Mouse (Mus musculus): ENCODE data around the gene Zfp189.
A peak's percentile ranks its signal among the peaks of the same experiment; 100 is the strongest.
"Not testable (repeated sequence)": the region's sequence is repeated elsewhere in the genome, so short reads cannot be mapped to it uniquely, and the experiment has no call there.

Gene Zfp189

DNA sequence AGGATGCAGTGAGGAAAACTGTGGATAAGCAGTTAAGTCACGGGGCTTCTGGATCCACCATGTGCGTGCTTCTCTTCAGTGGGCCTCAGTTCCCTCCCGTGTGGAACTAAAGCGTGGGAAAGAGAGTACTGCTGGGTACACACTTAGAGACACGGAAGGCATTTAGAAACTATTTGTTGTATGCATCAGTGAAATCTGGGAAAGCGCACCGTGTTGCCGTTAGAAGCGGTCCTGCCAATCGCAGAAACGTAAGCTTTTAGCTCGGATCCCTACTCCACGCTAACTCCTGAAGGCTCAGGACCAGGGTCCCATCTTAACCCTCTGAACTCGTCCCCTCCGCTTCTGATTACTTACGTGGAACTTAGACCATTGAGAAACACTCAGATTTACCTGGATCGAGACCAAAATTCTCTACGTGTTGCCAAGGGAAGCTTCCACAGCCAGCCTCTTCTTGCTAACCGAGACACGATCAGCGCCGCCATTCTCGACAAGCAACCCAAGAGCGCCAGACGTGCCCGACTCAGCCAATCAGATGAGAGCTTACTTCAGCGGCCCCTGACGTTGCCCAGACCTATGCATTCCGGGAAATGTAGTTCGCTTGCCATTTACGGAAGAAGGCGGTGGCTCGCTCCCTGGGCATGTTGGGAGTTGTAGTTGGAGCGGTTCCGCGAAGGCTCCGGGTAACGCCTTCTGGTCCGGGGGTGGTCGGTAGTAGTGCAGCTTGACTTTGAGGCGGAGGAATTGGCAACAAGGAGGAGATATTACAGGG lies at the start of gene Zfp189, which contains the start of gene Mrpl50:
Gene Zfp189, plus strand, starts transcription at position 605 of the 769 bp plus-strand sequence.
Gene Mrpl50, minus strand, starts transcription at position 522 of the 769 bp plus-strand sequence.
- no peaks in the 10 kb centered on the region for H3K27me3 ChIP-seq (ENCODE audit: control insufficient read depth, insufficient read depth, low read length, poor library complexity, severe bottlenecking)
- DNase-seq (ENCODE audit: low read depth, low spot score), result peak; percentile 98
- H3K36me3 ChIP-seq (ENCODE audit: control insufficient read depth, insufficient read depth, low read length, poor library complexity, severe bottlenecking), result no peaks in the 10 kb centered on the region

DNA sequence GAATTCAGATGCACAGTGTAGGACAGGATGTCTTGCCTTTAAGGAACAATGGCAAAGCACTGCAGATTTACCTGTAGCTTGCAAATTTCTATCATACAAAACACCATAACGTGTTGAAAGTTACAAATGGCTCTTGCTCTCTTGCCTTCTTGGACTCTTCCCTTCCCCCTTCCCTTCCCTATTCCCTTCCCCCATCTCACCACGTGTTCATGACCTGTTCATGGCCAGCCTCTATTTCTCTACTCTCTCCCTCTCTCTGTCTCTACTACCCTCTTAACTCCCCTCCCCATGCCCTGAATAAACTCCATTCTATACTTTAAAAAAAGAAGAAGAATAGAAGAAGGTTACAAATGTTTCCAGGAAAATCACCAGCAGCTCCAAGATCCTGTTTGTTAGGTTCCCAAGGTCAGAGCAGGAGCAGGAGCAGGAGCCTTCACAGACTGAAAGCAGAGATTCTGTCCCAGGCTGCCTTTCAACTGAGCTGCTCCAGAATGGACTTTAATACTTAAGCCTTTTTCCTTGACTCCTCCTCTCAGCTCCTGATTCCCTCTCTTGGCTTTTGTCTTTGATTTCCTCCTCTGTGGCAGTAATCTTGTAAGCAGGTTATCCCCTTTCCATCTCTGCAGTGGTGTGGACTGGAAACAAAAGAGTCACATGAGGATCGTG lies 47.4 kb upstream of the Zfp189 start, which contains the start of gene Acnat1:
Gene Acnat1, minus strand, starts transcription at position 478 of the 666 bp plus-strand sequence.
- Histone ChIP-seq H3K27me3 (ENCODE audit: control insufficient read depth, insufficient read depth, low read length, poor library complexity, severe bottlenecking) (no peaks in the 10 kb centered on the region), H3K36me3 (ENCODE audit: control insufficient read depth, insufficient read depth, low read length, poor library complexity, severe bottlenecking) (no peaks in the 10 kb centered on the region)
- DNase-seq (ENCODE audit: low read depth, low spot score), result no peak

DNA sequence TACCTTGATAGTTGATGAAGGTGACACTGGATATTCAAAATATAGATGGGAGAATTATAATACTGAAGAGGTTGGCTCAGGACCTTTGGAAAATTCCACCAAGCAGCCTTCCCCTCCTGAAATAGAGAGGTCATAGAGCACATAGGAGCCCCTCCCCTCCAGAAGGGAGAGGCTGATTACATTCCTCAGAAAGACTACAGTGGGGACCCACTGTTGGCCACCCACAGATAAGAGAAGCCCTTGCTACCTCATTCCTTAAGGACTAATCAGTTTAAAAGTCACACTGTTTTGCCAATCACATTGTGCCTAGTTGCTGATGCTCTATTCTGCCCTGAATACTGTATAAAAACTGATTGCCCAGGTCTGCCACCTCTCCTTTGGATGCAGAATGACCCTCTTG lies 46.4 kb upstream of the Zfp189 start:
- no peaks in the 10 kb centered on the region for H3K27me3 ChIP-seq (ENCODE audit: control insufficient read depth, insufficient read depth, low read length, poor library complexity, severe bottlenecking)
- H3K36me3 ChIP-seq (ENCODE audit: control insufficient read depth, insufficient read depth, low read length, poor library complexity, severe bottlenecking), result no peaks in the 10 kb centered on the region
- no peak for DNase-seq (ENCODE audit: low read depth, low spot score)

DNA sequence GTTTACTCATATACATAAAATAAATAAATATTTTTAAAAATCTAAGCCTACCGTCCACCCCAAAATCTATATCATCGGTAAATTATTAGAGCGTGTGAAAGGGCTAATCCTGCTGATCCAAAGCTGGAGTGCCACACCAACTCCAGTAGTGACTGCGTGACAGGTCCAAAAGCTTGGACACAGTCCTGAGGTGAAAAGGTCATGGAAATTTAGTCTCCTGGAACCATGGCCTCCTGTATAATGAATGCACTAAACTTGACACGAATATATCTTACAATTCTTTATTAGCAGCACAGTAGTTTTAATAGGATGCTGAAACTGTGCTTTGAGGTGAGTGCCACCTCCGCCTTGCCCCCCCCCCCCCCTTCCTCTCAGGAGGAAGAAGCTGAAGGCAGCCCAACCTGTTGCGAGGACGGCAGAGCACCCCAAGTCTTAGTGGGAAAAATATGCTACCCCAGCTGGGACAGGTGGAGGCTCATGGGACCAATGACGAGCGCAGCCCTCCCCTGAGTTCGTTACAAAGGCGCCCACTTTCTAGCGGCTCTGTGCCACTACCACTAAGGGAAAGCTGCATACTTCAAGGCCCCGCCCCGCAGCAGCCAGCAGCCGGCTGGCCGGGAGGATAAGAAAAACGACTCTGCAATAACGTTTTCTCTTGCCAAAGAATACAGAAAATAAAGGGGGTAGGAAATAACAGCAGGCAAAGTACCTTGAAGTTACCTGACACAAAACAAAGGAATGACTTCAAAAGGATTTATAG lies 42.7 kb upstream of the Zfp189 start:
- no peaks in the 10 kb centered on the region for H3K27me3 ChIP-seq (ENCODE audit: control insufficient read depth, insufficient read depth, low read length, poor library complexity, severe bottlenecking)
- no peak for DNase-seq (ENCODE audit: low read depth, low spot score)
- H3K36me3 ChIP-seq (ENCODE audit: control insufficient read depth, insufficient read depth, low read length, poor library complexity, severe bottlenecking), result no peaks in the 10 kb centered on the region

DNA sequence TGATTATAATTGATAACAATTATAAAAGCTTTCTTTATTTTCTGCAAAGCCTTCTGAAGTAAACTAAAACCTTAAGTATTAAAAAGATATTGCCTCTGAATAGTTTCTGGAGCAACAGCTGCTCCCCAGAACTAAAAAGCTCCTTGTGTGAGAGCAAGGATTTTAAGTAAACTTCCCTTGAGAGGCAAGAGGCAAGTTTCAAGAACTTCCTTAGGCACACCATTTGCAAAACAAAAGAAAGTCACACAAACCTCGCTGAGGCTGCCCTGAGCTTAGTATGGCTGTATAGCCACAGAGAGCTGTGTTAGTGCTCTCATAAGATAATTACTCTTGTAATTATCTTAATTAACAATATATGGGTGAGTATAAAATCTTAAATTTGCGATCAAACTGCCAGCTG lies 41.9 kb upstream of the Zfp189 start:
- H3K36me3 ChIP-seq (ENCODE audit: control insufficient read depth, insufficient read depth, low read length, poor library complexity, severe bottlenecking); DNase-seq (ENCODE audit: low read depth, low spot score); H3K27me3 ChIP-seq (ENCODE audit: control insufficient read depth, insufficient read depth, low read length, poor library complexity, severe bottlenecking): not testable (repeated sequence)

DNA sequence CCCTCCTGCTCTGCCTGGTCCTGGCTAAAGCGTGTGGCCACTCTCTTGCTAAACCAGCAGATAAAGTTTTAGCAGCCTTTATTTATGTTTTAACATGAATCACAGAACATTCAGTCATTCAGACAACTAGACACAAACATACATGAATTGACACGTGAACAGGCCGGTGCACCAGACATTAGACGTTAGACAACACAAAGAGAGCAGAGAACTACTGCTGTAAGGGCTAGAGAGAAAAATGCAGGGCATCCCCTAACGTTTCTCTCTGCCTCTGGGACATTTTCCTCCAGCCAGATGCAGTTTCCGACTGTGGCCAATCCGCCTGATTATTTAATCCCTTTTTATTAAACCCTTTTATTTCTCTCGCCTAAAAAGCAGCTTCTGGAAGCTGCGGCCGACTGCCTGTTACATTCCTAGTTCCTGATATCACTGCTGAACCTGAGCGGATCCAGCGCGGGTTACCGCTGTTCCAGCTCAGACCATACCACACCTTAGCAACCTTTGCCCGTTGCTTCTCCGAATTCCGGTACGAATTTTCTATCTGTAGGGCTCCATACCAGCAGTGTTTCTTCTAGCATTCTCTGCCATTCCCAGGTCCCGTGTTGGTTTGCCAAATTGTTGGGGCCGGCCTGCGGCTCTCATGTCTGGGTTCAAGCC lies 40.7 kb upstream of the Zfp189 start:
- no peaks in the 10 kb centered on the region for H3K27me3 ChIP-seq (ENCODE audit: control insufficient read depth, insufficient read depth, low read length, poor library complexity, severe bottlenecking)
- H3K36me3 ChIP-seq (ENCODE audit: control insufficient read depth, insufficient read depth, low read length, poor library complexity, severe bottlenecking), result no peaks in the 10 kb centered on the region
- DNase-seq (ENCODE audit: low read depth, low spot score), result no peak

DNA sequence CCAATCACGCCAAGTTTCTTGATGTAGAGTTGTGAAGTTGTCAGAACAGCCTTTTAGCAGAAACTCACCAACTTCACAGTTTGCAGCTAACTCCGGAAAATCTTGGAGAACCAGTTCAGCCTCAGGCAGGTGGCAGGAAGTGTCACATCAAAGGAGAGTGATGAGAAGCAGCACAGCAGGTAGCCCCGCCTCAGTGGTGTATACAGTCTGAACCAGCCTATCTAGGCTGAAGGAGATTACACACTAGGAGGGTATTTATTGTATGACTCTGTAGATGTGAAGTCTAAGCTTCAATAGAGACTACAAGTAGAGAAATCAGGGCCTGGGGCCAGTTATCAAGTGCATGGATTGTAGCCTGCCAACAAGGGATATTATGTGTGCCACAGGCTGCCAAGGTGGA lies 40.1 kb upstream of the Zfp189 start:
- DNase-seq (ENCODE audit: low read depth, low spot score), result no peak
- no peaks in the 10 kb centered on the region for H3K27me3 ChIP-seq (ENCODE audit: control insufficient read depth, insufficient read depth, low read length, poor library complexity, severe bottlenecking)
- no peaks in the 10 kb centered on the region for H3K36me3 ChIP-seq (ENCODE audit: control insufficient read depth, insufficient read depth, low read length, poor library complexity, severe bottlenecking)

DNA sequence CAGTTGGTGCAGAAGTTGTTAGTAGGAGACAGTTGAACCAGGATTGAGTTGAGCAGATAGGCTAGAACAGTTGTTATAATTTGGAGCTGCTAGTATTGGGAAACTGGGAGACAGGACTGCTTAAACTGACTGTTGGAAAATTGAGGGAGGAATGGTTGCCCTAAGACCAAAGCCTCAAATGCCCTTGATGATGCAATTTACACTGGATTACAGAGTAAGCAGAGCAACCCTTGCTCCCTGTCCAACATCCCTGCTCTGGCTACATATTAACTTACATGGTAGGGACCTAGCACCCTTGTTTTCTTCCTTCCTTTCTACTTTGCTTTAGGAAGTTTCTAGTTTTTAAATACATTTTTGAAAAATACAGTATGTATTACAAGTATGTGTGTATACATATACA lies 35.5 kb upstream of the Zfp189 start:
- Histone ChIP-seq H3K36me3 (ENCODE audit: control insufficient read depth, insufficient read depth, low read length, poor library complexity, severe bottlenecking) (no peaks in the 10 kb centered on the region), H3K27me3 (ENCODE audit: control insufficient read depth, insufficient read depth, low read length, poor library complexity, severe bottlenecking) (no peaks in the 10 kb centered on the region; the same call in 1 of the 2 replicates)
- DNase-seq (ENCODE audit: low read depth, low spot score), result no peak

DNA sequence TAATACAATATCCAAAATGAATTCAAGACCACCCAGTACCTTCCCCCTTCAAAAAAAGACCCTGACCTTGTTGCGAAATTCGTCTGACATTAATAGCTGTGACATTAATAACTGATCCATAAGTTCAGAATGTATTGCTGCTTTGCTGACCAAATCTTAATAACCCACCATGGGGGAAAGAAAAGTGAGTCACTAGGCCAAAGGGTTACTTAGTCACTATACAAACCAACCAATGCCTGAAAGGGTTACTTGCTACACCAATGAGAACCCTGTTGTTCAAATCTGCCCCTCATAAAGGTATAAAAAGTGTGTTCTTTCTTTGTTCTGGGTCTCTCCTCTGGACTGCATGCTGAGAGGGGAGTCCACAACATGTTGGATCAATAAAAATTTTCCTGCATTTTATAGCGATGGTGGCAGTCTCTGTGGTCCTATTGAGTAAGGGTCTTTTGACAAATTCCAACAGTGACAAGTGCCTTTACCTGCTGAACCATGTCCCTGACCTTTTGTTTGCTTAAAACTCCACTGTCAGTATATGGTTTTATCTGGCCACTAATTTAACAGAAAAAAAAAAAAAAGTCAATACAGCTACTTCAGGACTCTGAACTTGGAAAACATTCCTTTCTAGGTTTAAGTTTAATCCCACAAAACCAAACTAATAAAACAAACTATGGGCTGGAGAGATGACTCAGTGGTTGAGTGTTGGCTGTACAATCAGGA lies 34.9 kb upstream of the Zfp189 start:
- not testable (repeated sequence) for H3K27me3 ChIP-seq (ENCODE audit: control insufficient read depth, insufficient read depth, low read length, poor library complexity, severe bottlenecking); DNase-seq (ENCODE audit: low read depth, low spot score); H3K36me3 ChIP-seq (ENCODE audit: control insufficient read depth, insufficient read depth, low read length, poor library complexity, severe bottlenecking)

DNA sequence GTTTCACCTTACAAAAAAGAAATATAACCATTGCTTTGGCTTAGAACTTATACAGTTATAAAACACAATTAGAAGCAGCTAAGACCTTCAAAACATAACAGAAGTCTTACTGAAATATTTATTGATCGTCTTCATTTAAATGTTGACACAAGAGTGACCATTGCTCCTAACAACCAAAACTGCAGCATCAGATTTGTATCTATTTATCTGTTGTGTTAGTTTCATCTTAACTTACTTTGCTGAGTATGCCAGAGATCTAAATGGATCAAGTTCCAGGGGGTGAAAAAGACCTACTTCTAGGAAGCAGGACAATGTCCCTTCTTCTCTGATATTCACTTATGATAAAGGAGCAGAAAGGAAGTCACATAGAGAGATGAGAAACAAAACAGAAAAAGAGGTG lies 17.4 kb upstream of the Zfp189 start:
- no peak for DNase-seq (ENCODE audit: low read depth, low spot score)
- Histone ChIP-seq H3K36me3 (ENCODE audit: control insufficient read depth, insufficient read depth, low read length, poor library complexity, severe bottlenecking) (no peaks in the 10 kb centered on the region; the same call in 1 of the 2 replicates), H3K27me3 (ENCODE audit: control insufficient read depth, insufficient read depth, low read length, poor library complexity, severe bottlenecking) (no peaks in the 10 kb centered on the region)

DNA sequence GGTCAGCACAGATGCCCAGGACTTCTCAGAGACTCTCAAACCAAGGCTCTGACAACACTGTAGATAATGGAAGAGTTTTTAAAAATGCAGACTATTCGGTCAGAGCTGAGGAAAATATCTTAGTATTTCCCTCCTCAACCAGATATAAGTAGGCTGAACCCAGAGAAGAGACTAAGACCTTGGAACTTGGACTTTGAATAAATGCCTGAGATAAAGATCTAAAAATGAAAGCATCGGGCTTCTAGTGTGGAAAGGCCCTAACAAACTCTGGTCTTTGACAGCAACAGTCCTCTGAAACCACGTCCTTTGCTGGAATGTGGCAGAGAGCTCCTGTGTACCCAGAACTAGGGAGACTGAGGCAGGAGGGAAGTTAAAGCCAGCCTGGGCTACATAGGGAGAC lies 14.6 kb upstream of the Zfp189 start, which contains the start of gene Baat:
Gene Baat, minus strand, starts transcription at position 172 of the 400 bp plus-strand sequence.
- DNase-seq (ENCODE audit: low read depth, low spot score), result no peak
- H3K36me3 ChIP-seq (ENCODE audit: control insufficient read depth, insufficient read depth, low read length, poor library complexity, severe bottlenecking), result no peaks in the 10 kb centered on the region; the same call in 1 of the 2 replicates
- no peaks in the 10 kb centered on the region for H3K27me3 ChIP-seq (ENCODE audit: control insufficient read depth, insufficient read depth, low read length, poor library complexity, severe bottlenecking)

DNA sequence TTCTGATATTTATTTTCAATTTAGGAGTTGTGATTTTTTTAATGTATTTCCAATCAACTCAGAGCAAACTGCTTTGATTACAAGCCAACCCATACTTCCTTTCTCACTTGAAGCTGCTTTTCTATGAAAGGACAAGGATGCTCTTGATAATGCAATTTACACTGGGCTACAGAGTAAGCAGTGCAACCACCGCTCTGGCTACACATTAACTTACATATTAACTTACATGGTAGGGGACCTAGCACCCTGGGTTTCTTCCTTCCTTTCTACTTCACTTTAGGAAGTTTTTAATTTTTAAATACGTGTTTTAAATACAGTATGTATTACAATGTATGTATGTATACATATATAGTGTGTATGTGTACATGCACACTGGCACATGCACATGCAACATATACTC lies 11.8 kb upstream of the Zfp189 start:
- peaks cover 2% of the 10 kb centered on the region for H3K36me3 ChIP-seq (ENCODE audit: control insufficient read depth, insufficient read depth, low read length, poor library complexity, severe bottlenecking)
- no peak for DNase-seq (ENCODE audit: low read depth, low spot score)
- H3K27me3 ChIP-seq (ENCODE audit: control insufficient read depth, insufficient read depth, low read length, poor library complexity, severe bottlenecking), result no peaks in the 10 kb centered on the region

DNA sequence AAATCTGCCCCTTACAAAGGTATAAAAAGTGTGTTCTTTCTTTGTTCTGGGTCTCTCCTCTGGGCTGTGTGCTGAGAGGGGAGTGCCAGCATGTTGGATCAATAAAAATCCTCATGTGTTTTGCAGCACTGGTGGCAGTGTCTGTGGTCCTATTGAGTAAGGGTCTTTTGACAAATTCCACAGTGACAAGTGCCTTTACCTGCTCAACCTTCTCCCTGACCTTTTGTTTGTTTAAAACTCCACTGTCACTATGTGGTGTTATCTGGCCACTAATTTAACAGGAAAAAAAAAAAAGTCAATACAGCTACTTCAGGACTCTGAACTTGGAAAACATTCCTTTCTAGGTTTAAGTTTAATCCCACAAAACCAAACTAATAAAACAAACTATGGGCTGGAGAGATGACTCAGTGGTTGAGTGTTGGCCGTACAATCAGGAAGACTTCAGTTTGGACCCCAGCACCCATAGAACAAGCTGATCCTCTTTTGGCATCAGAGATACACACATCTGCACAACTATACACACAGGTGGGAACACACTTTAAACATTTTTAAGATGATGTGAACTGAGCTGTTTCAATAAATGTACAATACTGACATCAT lies 10.6 kb upstream of the Zfp189 start:
- H3K27me3 ChIP-seq (ENCODE audit: control insufficient read depth, insufficient read depth, low read length, poor library complexity, severe bottlenecking); DNase-seq (ENCODE audit: low read depth, low spot score); H3K36me3 ChIP-seq (ENCODE audit: control insufficient read depth, insufficient read depth, low read length, poor library complexity, severe bottlenecking): not testable (repeated sequence)

DNA sequence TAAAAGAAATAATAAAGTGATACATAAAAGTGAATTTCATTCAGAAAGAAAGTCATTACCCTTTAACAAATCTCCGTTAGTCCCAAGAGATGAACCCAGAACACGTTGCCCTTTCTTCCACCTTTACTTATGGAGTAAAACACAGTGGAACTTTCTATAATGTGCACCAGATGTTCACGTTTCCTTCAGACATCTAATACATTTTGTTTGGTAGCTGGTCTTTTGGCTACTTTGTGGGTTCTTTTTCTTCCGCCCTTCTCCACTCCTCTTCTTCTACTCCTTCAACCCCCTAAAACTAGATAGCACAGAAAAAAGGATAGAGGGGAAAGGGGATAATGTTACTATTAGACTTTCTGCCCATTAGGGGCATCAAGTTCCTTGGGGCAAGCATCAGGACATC lies 8.3 kb upstream of the Zfp189 start:
- DNase-seq (ENCODE audit: low read depth, low spot score), result no peak
- no peaks in the 10 kb centered on the region for H3K27me3 ChIP-seq (ENCODE audit: control insufficient read depth, insufficient read depth, low read length, poor library complexity, severe bottlenecking)
- peaks cover 2% of the 10 kb centered on the region for H3K36me3 ChIP-seq (ENCODE audit: control insufficient read depth, insufficient read depth, low read length, poor library complexity, severe bottlenecking)
